Mouse (Mus musculus) ovary, postnatal 10 days (tissue): ENCODE data around the gene Tmem50a.
A peak's percentile ranks its signal among the peaks of the same experiment; 100 is the strongest.

Experiments used
- DNase-seq: peaks from one replicate; pipeline ENCODE4 v3.0.0; 2022; ENCODE audit warnings: low spot score

Gene Tmem50a

GRCm38 (mm10) chr4:134871477-134871876, 43.3 kb downstream of the Tmem50a start:
- no peak for DNase-seq

GRCm38 (mm10) chr4:134869815-134870375, 44.9 kb downstream of the Tmem50a start:
- DNase-seq = no peak

GRCm38 (mm10) chr4:134869068-134869730, 45.6 kb downstream of the Tmem50a start:
- no peak for DNase-seq

GRCm38 (mm10) chr4:134868490-134868889, 46.3 kb downstream of the Tmem50a start:
- no peak for DNase-seq

GRCm38 (mm10) chr4:134868065-134868464, 46.8 kb downstream of the Tmem50a start:
- no peak for DNase-seq

- DNase-seq = no peak
These were observed 47.2 kb downstream of the Tmem50a start for GRCm38 (mm10) chr4:134867661-134868060.

- DNase-seq = no peak
These were observed 47.6 kb downstream of the Tmem50a start for GRCm38 (mm10) chr4:134867213-134867612.

GRCm38 (mm10) chr4:134865789-134866188, 49.0 kb downstream of the Tmem50a start:
- DNase-seq = no peak

GRCm38 (mm10) chr4:134865340-134865739, 49.5 kb downstream of the Tmem50a start:
- DNase-seq = no peak

- no peak for DNase-seq
These were observed 50.7 kb downstream of the Tmem50a start, which contains the start of gene Rhd for GRCm38 (mm10) chr4:134863937-134864729. Gene Rhd (plus strand): TSS chr4:134864536.

- DNase-seq = no peak
These were observed 51.8 kb downstream of the Tmem50a start for GRCm38 (mm10) chr4:134862996-134863395.

GRCm38 (mm10) chr4:134861884-134862283, 52.9 kb downstream of the Tmem50a start:
- DNase-seq = no peak

GRCm38 (mm10) chr4:134858494-134858893, 56.3 kb downstream of the Tmem50a start:
- DNase-seq = no peak

- DNase-seq = no peak
These were observed 58.3 kb downstream of the Tmem50a start for GRCm38 (mm10) chr4:134856501-134856900.

- no peak for DNase-seq
These were observed 58.8 kb downstream of the Tmem50a start for GRCm38 (mm10) chr4:134856056-134856455.

GRCm38 (mm10) chr4:134855371-134855770, 59.5 kb downstream of the Tmem50a start:
- no peak for DNase-seq

- peak; percentile 78 for DNase-seq
These were observed 61.0 kb downstream of the Tmem50a start for GRCm38 (mm10) chr4:134853637-134854485.

GRCm38 (mm10) chr4:134853259-134853636, 61.6 kb downstream of the Tmem50a start, which contains the start of gene Maco1:
Gene Maco1 (minus strand): TSS chr4:134853345.
- peak; percentile 100 for DNase-seq

GRCm38 (mm10) chr4:134852438-134853255, 62.2 kb downstream of the Tmem50a start:
- DNase-seq = no peak

- DNase-seq = no peak
These were observed 62.9 kb downstream of the Tmem50a start for GRCm38 (mm10) chr4:134851876-134852275.

- DNase-seq = no peak
These were observed 63.6 kb downstream of the Tmem50a start for GRCm38 (mm10) chr4:134851236-134851635.
